Mouse (Mus musculus): ENCODE measurements around the gene Cacna1c.
A peak's percentile ranks its signal among the peaks of the same experiment; 100 is the strongest.

The Cacna1c gene

DNA sequence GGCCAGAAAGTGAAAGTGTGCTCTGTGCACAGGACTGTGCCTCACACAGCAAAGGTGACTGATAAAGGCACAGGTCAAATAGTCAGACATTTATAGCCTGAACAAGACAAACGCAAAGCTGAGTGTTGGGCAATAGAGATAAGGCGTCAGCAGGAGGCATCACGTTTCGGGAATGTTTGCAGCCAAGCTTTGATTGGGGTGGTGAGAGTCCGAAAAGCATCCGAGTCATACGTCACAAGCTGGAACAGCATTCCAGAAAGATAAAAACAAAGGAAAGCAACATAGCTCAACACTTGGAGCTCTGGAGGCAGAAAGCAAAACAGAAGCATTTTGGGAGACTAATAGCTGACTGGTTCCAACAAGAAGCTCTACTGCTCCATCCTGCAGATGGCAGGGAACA lies 56.7 kb downstream of the Cacna1c start:
- DNase-seq (ENCODE audit: low spot score), result no peak

DNA sequence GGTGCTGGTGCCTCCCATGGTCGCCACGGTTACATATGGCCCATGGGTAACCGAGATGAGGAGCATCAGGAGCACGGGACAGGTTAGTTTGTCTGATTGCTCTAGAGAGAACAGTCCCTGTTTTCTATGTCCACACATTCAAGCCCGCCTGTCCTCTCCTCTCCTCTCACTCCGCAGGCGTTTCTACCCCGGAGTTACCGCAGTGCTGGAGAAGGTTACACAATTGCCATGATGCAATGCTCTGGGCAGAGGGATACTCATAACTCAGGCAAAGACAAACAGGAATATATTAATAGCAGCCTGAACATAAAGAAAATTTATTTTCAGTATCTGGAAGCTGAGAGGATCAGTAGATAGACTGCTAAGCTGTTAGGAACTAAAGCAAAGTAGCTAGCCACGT lies 58.5 kb downstream of the Cacna1c start:
- DNase-seq (ENCODE audit: low spot score), result no peak

DNA sequence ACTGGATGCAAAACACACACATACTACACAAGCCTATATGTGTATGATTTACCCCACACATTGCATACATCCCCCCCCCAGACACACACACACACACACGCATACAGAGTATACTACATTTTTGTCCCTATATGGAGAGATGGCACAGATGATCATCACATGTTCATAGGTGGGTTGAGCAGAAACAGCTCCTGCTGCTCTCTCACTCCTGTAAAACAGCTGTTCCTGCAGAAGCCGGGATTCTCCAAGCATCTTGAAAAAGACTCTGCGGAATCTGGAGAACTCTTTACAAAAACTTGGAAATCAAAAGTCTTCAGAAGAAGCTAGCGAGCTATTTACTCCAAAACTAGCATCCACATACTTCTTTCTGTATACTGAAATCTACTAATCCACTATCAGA lies 63.4 kb downstream of the Cacna1c start:
- no peak for DNase-seq (ENCODE audit: low spot score)

DNA sequence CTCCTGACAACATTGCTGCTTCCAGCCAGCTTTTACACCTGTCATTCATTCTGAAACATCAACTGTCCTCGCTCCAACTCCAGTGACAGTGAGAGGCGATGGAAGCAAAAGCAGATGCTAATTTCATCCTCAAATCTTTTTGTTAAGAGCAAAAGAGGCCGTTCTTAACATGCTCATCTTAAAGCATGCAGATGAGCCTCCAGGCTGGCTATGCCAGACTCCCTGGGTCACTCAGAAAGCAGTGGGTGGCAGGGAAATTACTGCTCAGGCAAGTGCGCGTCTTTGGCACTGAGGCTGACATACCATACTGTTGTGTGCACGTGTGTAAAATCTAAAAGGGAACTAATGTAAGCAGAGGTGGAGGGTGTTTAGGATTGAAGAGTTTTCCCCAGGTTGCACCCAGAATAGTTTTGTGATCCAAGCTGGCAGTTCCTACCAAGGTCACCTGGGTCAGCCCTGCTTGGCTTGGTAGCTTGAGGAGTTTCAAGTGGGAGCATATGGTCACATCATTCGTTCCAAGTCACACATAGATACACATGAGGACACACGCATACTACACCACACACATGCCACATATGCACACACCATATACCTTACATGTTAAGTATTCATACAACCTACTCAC lies 64.0 kb downstream of the Cacna1c start:
- no peak for DNase-seq (ENCODE audit: low spot score)

DNA sequence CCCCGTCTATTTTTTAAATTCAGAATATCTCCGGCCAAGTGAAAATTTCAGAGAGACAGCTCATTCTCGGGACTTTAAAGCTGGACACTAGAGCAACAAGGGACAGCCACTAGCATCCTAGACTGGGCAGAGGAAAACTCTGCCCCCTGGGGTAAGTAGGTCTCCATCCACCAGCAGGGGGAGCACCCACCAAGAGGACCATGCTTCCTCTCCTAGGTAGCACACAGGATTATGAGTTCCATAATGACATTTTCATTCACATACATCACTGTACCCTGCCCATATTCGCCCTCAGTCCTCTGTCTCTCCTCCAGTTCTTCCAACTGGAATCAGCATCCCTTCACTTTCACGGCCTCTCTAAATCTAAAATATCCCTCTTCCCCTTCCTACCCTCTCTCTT lies 66.6 kb downstream of the Cacna1c start:
- peak; percentile 51 for DNase-seq (ENCODE audit: low spot score)

DNA sequence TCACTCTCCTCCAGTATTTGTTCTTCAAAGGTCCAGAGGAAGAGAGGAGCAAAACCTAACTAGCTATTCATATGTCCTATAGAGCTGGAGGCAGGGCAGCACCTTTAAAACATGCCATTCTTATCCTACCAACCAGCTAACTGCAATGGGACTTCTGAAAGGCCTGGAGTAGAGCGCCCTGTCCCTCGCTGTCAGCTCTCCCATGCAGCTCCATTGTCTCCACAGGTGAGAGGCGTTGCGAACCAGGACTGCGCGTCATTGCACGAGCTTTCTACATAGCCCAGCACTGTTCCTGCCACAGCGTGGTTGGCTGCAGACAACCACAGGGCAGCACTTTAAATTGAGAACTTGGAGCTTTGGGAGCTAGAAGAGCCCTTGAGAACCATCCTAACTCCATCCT lies 67.7 kb downstream of the Cacna1c start:
- DNase-seq (ENCODE audit: low spot score), result no peak

DNA sequence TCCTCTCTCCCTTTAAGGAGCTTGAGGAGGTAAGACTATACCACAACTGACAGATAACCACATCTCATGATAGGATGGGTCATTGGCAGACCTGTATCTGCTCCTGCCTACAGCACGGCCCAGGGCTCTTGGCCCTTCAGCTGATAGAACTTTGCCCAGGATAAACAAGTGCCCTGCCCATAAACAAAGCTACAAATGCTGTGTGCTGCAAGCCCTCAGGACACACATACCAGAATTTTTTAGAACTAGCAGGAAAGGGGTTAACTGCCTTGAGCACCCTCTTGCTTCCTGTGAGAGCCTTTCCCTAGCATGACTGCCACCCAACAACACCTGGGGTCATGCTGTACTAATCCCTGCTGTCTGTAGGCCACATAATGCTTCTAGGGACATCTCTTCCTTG lies 68.1 kb downstream of the Cacna1c start:
- DNase-seq (ENCODE audit: low spot score), result no peak

DNA sequence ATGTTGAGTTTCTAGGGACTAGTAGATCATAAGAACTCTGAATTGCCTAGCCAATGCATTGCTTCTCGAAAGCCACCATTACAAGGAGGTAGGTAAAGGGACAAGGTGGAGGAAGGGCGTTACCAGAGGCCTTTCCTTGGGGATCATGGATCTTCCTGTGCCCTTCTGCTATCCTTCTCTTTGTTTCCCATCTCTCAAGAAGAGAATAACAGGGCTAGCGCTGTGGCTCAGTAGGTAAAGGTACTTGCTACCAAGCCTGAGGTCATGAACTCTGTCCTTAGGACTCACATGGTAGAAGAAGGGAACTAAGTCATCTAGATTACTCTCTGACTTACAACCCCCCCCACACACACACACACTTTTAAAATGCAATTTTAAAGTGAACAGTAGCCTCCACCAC lies 69.2 kb downstream of the Cacna1c start:
- DNase-seq (ENCODE audit: low spot score), result no peak

DNA sequence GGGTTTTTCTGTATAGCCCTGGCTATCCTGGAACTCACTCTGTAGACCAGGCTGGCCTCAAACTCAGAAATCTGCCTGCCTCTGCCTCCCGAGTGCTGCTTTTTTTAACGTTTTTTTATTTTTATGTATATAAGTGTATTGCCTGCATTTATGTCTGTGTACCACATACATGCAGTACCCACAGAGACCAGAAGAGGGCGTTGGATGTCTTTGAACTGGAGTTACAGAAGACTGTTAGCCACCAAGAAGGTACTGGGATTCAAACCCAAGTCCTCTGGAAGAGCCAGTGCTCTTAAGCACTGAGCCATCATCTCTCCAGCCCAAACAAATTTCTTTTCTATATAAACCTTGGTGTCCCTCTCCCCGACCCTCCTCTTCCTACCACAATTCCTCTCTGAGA lies 77.8 kb downstream of the Cacna1c start:
- no peak for DNase-seq (ENCODE audit: low spot score)

DNA sequence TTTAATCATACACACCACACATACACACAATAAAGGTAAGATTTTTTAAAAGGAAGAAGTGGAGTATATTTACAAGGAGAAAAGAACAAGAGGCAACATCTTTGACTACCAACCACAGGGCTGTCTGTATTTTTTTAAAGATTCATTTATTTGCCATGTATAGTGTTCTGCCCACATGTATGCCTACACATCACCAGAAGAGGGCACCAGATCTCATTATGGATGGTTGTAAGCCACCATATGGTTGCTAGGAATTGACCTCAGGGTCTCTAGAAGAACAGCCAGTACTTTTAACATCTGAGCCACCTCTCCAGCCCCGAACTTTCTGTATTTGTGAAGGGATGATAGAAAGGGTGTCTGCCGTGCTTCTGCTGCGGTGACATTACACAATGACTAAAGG lies 79.9 kb downstream of the Cacna1c start:
- DNase-seq (ENCODE audit: low spot score), result no peak

DNA sequence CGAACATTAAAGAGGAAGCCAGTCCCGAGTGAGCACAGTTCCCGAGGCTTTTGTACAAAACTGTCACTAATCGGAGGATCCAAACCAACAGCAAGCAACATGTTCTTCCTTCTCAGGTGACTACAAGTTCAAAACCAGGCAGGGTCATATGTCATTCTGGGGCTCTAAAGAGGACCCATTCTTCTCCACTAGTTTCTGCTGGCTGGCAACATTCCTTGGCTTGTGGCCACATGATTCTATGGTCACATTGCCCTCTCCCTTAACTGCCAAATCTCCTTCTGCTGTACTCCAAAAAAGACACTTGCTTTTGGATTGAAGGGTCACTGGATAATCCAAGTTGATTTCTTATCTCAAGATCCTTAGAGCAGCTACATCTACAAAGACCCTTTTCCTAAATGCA lies 82.9 kb downstream of the Cacna1c start:
- DNase-seq (ENCODE audit: low spot score), result no peak

DNA sequence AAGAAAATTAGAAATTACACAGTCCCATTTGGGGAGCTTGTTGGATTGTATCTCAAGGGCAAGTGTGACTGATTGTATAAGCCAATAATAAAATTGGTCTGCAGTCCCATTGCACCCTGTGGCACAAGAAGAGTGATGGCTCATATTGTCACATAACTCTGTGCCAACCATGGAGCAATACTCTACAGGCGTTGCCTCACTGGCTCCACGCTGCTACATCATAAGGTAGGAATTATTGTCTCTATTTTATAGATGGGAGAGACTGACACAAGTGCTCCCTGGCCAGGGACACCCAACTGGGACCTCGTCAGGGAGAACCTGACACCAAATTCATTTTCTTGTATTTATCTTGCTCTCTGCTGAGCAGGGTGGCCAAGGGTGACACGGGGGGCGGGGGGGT lies 85.8 kb downstream of the Cacna1c start:
- DNase-seq (ENCODE audit: low spot score), result no peak

DNA sequence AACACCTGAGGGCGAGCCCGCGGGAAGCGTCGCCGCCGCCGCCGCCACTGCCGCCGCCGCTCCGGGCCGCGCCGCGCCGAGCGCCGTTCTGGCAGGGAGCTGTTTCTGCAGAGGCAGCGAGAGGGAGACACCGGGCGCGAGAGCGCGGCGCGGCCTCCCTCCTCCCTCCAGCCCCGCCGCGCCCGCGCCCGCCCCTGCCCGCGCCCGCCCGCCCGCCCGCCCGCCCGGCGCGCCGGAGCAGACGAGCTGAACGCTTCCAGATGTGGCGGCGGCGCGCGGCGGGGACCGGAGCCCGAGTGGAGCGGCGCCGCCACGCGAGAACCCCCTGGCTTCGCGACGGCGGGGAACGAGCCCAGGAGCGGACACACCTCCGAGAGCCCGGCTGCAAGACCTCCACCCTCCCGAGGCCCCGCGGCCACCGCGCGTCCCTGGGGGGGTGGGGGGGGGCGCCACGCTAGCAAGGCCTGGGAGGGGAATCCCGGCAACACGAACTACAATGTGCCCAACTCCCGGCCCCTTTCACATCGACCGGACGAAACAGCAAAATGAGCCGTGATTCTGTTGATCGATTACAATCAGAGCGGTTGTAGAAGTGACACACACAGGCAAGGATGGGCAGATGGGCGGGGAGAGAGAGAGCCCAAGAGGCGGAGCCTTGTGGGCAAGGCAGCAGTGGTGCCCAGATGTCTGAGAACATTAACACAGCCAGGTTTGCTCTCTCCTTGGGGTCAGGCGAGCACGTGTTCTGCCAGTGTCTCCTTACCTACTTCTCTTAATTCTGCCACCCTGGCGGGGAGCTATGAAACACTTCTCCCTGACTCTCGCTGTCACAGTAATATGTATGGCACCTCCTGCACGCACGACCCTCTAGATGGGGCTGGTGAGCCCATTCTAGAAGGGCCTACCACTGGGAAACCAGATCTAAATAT lies 87.5 kb downstream of the Cacna1c start:
- DNase-seq (ENCODE audit: low spot score), result peak; percentile 31

DNA sequence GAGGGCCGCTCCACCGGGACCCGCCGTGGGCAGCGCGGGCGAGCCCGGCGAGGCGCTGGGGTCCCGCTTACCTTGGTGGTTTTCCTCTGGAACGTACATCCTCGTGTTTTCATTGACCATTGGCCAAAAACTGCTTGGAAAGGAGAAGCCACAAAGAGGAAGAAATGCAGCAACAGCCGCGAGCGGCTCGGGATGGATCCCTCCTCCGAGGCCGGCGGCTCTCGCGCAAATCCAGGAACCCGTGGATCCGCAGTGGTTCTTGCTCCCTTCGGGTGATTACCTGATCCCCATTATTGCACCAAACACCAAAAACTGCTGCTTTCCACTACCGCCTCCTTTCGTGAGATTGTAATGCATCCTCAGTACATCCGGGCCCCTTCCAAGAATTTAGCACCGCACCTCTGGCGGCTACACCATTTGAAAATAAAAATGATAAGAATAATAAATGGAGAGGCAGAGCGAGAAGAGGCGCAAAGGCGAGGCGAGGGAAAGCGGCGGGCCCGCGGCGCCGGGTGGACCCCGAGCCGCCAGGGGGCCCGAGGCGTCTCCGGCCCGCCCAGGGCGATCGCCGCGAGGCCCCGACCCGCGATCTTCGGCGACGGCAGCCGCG lies 88.3 kb downstream of the Cacna1c start:
- DNase-seq (ENCODE audit: low spot score), result peak; percentile 12

DNA sequence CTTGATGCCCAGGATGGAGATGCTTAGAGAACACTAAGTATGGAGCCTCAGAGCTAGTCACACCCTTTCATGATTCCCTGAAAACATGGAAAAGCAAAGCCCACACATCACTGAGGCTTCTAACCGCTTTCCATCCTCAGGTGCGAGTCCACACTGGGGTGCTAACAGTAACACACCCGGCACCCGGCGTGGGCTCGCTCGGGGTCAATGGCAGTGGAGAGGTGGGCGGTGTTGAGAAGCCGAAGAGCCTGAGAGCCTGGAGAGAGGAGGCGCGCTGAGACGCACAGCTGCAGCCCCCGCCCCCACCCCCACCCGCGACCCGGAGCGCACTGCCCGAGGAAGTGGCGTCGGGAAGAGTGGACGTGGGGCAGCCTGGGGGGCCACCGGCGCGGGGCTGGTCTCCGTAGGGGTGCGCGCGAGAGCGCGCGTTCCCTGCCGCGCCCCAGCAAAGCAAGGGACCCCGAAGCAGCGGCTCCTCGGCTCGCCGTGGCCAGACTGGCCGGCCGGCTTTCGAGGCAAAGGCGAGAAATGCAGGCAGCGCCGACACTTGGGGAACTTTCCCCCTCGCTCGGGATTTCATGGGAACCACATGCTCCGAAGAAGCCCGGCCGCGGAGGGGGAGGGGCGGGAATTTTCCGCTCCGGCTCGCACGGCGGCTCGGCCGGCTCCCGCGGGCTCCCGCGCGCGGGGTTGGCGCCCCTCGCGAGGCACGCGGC lies 88.9 kb downstream of the Cacna1c start:
- peak; percentile 60 for DNase-seq (ENCODE audit: low spot score)

DNA sequence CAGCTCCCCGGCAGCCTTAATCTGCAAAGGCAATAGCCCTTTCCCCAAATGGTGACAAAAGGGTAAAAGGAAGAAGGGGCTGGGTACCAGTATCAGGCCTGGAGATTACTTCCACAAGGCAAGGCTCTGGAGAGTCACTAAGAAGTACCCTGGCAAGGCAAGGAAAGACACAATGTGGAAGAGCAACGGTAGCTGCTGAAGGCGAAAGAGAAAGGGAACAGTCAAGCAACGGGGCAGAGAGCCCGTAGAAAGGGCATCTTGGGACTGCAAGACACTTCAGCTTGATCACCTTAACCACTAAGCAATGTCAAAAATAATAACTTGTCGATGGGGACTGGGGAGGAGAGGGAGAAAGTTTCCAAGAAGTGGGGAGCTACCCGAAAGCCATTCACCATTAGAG lies 89.5 kb downstream of the Cacna1c start:
- no peak for DNase-seq (ENCODE audit: low spot score)

DNA sequence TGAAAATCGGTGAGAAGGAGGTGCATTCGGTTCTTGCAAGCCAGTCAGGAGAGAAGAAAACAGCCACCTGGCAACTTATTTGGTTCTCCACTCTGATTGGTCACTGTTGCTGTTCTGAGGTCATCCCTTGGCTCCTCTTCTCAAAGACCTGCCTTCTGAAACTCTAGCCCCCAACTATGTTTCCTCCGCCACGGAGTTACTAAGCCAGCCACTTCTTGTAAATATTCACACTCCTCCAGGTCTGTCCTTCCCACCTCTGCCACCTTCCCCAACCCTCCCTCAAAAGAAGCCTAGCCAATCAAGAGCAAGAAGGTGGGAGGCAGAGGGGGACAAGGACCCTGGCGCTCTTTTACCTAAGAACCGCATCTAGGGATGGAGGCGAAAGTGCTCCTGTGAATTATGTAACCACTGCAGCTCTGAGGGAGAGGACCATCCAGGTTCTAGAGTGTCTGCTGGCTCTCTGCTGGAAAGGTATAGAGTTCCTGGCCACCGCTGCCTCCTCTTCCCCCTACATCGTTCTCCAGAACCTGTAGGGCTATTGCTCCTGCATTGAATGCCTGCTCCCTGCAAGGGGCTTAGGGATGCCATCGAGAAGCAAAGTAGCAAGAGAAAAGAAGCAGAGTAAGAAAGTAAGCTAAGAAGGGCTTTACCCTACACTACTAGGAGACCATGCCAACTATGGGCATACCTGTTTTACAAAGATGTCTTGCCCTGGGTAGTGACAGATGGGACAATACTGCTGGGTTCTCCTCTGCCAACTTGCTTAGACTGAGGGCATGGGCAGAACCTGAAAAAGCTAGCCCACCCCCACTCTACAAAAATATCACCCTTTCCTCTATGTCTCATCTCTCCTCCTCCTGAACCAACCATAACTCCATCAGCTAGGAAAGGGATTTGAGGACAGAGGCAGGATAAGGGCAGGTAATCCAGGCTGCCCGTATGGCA lies 90.3 kb downstream of the Cacna1c start:
- no peak for DNase-seq (ENCODE audit: low spot score)

DNA sequence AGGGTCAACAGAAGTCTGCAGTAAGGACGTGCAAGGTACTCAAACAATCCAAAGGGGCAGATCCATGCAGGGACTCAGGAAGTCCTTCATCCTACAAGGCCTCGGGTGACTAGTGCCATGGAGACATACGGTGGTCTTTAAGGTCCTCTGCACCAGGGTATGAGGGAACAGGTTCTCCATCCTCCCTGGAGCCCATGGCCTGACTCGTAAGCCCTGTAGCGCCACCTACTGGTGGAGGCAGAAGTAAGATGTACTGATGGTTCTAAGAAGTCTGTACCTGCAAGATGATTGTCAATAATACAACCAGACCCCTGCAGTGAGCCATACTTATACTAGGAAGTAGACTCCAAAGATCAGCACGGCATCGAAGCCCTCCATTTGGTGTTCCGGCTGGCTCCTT lies 92.0 kb downstream of the Cacna1c start:
- peak; percentile 86 for DNase-seq (ENCODE audit: low spot score)

DNA sequence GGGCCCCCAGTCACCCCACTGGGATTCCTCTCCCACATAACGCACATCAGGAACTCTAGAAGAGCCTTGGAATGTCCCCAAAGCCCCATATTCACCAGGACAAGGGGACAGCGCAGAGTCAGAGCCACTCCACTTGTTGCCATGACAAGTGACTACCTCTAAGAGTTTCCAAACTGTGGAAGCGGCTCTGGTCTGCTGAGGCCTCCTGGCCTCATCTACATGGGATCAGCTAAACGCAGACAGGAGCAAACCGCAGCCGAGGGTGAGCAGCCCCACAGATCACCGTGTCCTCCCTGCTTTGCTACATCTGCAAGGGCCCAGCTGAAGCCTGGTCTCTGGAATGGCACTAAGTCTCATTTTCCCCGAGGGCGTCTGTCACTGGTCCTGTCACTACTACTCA lies 93.3 kb downstream of the Cacna1c start:
- no peak for DNase-seq (ENCODE audit: low spot score)

DNA sequence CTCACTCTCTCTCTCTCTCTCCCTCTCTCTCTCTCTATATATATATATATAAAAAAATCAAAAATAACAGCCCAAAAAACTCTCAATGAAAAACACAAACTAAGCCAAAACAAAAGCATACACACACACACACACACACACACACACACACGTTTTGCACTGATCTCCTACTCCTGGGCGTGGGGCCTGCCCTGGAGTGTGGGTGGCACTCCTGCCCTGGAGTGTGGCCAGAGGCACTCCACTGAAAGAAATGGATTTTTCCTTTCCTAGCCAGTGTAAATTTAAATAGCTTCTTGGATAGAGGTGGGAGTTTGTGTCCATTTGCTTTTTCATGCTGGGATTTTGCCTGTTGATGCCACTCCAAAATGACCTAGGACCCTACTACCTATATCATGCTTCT lies 96.9 kb downstream of the Cacna1c start:
- no peak for DNase-seq (ENCODE audit: low spot score)

DNA sequence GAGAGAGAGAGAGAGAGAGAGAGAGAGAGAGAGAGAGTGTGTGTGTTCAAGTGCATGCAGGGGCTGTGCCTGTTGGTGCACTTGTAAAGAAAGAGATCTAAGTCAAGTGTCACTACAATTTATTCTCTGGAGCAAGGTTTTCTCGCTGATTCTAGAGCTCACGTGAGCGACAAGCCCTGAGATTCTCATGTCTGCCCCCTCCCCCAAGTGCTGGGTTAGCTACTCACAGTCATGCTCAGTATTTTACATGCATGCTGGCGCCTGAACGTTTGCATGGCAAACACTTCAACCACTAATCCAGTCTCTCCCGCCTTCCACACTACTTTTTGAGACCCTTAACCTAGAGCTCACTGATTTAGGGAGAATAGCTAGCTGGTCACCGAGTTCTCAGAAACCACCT lies 99.7 kb downstream of the Cacna1c start:
- DNase-seq (ENCODE audit: low spot score), result no peak

DNA sequence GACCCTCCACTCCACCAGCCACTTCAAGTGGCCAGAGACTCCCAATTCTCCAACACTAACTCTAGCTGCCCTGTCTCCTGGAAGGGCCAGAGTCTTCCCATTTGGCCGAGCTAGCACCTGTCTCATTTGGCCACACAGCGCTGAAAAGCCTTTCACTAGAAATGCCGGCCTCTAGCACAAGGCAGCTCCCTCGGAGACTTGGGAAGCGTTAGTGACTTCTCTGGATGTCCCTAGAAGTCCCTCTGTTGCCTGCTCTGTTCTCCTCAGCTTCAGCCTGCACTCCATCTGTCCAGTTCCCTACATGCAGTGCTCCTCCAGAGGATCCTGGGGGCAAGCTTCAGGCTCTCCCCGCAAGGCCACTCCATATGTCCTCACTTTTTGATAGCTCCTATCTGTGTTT lies 101.1 kb downstream of the Cacna1c start:
- no peak for DNase-seq (ENCODE audit: low spot score)

All from urinary bladder, postnatal 25 days (tissue).